Mouse (Mus musculus): ENCODE data around the gene Syce1. TPM values are rescaled to one million over a fixed set of nuclear protein-coding genes. Genes with fewer than 3 reads are reported as not detected.

Syce1 gene
- polyA plus RNA-seq, 1 experiment, result 0.79 TPM

DNA sequence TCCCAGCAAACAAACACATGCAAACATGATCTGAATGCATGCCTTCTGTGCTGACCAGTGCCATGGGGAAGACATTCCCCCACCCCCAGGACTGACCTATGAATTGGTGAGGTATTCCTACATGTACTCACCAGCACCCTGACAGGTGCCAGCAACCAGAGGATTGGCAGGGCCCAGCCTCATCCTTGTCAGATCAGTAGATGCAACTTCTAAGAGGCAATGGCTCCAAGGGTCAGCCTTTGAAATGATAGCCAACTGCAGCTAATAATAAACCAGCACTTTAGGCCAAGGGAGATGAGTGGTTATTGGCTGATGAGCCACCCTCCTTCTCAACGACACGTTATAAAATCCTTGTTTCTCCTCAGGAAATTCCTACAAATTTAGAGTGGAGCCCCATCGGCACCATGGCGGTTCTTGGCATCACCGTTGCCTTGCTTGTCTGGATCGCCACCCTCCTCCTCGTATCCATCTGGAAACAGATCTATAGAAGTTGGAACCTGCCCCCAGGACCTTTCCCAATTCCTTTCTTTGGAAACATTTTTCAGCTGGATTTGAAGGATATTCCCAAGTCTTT, 24.1 kb downstream of the Syce1 start, which contains the start of gene Cyp2e1:
Cyp2e1 (plus strand) TSS at position 293 of the 574 bp plus-strand sequence.
- H3K4me3 ChIP-seq (replicated peaks; ENCODE audit: insufficient read depth, low read depth, low read length), result no peak within 1 kb of the TSS
- WGBS, result 77% methylated on average over 7 of the region's 7 CpGs
- TF ChIP-seq CTCF (IDR thresholded peaks at IDR 0.05; ENCODE audit: borderline replicate concordance, insufficient read depth, low read depth, low read length) (no peak), POLR2A (IDR thresholded peaks at IDR 0.05; ENCODE audit: borderline replicate concordance, insufficient read depth, low read length) (no peak)
- H3K27ac ChIP-seq (ENCODE audit: insufficient read depth, low read length), result no peak within 1 kb of the TSS
- no peaks in the 10 kb centered on the region for H3K27me3 ChIP-seq (ENCODE audit: control insufficient read depth, insufficient read depth, low read length)
- DNase-seq, result no peak
- no peaks in the 10 kb centered on the region for H3K4me1 ChIP-seq (ENCODE audit: control insufficient read depth, insufficient read depth, low read length)

DNA sequence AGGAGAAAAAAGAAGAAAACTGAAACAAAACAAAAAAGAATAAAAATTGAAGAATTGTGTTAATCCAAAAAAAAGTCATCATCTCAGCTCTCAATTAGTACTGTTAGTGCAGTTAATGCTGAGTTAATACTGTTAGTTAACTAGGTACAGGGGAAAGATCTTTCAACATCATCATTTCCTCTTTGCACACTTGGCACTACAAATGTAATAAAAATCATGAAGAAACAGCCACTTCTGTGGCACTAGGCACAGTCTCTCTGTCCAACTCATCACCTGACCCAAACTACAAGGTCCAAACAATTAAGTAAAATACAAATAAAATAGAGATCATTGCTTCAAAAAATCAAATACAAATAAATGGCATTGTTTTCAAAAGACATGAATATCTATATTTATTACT, 27.0 kb downstream of the Syce1 start:
- TF ChIP-seq POLR2A (IDR thresholded peaks at IDR 0.05; ENCODE audit: borderline replicate concordance, insufficient read depth, low read length), result no peak
- no peak for TF ChIP-seq CTCF (IDR thresholded peaks at IDR 0.05; ENCODE audit: borderline replicate concordance, insufficient read depth, low read depth, low read length)
- no peak for DNase-seq
- Histone ChIP-seq H3K27ac (ENCODE audit: insufficient read depth, low read length) (no peak overlapping the region), H3K4me1 (ENCODE audit: control insufficient read depth, insufficient read depth, low read length) (no peaks in the 10 kb centered on the region), H3K27me3 (ENCODE audit: control insufficient read depth, insufficient read depth, low read length) (no peaks in the 10 kb centered on the region), H3K4me3 (replicated peaks; ENCODE audit: insufficient read depth, low read depth, low read length) (no peak overlapping the region)

DNA sequence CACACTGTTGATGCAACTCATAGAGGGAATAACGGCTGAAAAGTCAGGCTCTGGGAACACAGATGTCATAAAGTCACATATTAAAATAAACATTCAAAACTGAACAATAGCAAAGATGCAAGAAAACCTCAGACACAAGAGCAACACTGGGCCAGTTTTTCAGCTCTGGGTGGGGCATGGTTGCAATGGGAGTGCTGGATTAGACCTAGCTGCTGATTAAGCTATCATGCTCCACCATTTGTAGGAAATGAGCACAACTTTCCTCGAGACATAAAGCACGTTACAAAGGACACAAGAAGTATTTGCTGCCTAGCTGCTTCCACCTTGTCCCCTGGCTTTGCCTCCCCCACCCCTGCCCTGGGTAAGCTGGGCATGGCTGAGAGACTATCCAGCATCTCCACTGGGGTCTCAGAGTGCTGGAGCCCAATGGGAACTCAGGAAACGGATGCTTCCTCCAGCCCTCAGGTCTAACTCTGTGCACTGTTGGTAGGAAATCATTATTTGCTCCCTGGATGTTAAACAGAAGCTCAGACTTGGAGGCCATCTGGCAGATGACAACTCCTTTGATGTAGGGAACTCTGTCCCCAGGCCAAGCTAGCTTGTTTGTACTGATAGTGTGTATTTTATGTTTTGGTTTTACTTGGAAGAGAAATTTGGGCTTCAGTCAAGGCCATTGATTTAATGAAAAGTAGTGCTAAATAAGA, 31.3 kb downstream of the Syce1 start:
- no peak for DNase-seq
- TF ChIP-seq POLR2A (IDR thresholded peaks at IDR 0.05; ENCODE audit: borderline replicate concordance, insufficient read depth, low read length) (no peak), CTCF (IDR thresholded peaks at IDR 0.05; ENCODE audit: borderline replicate concordance, insufficient read depth, low read depth, low read length) (no peak)
- 76% methylated on average over 4 of the region's 4 CpGs for WGBS
- H3K4me3 ChIP-seq (replicated peaks; ENCODE audit: insufficient read depth, low read depth, low read length), result no peak overlapping the region
- H3K27ac ChIP-seq (ENCODE audit: insufficient read depth, low read length), result no peak overlapping the region
- H3K27me3 ChIP-seq (ENCODE audit: control insufficient read depth, insufficient read depth, low read length), result no peaks in the 10 kb centered on the region
- H3K4me1 ChIP-seq (ENCODE audit: control insufficient read depth, insufficient read depth, low read length), result no peaks in the 10 kb centered on the region

DNA sequence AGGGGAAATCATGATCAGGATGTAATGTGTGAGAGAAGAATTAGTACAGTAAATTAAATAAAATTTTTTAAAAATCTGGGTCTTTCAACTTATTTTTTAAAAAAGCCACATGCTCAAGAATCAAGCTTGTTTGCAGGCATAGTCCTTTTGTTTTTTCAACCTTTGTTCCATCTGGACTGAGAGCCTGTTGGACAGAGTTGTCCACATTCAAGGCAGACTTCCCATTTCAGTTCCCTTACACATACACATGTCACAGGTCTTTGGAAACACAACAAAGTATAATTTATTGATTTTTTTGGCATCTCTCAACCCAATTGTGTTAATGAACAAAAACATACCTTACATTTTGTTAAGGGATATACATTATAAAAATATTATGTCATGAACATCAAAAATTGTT, 33.1 kb downstream of the Syce1 start:
- Histone ChIP-seq H3K4me3 (replicated peaks; ENCODE audit: insufficient read depth, low read depth, low read length) (no peak overlapping the region), H3K27ac (ENCODE audit: insufficient read depth, low read length) (no peak overlapping the region), H3K4me1 (ENCODE audit: control insufficient read depth, insufficient read depth, low read length) (no peaks in the 10 kb centered on the region), H3K27me3 (ENCODE audit: control insufficient read depth, insufficient read depth, low read length) (no peaks in the 10 kb centered on the region)
- TF ChIP-seq POLR2A (IDR thresholded peaks at IDR 0.05; ENCODE audit: borderline replicate concordance, insufficient read depth, low read length) (no peak), CTCF (IDR thresholded peaks at IDR 0.05; ENCODE audit: borderline replicate concordance, insufficient read depth, low read depth, low read length) (no peak)
- no peak for DNase-seq

DNA sequence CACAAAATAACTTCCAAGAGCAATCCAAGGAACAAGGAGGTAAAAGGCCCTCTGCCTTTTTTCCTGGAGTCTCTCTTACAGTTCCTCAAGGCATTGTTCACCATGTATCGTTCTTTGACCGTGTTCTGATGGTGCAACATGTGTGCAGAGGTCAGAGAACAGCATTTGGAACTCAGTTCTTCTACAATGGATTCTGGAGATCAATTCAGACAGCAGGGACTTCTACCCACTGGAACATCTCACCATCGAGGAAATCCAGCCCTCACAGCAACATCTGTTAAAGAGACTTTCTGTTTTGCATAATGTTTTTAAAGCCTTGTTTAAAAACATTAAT, 38.9 kb downstream of the Syce1 start:
- 81% methylated on average over 3 of the region's 3 CpGs for WGBS
- Histone ChIP-seq H3K4me3 (replicated peaks; ENCODE audit: insufficient read depth, low read depth, low read length) (no peak overlapping the region), H3K27ac (ENCODE audit: insufficient read depth, low read length) (no peak overlapping the region), H3K4me1 (ENCODE audit: control insufficient read depth, insufficient read depth, low read length) (no peaks in the 10 kb centered on the region), H3K27me3 (ENCODE audit: control insufficient read depth, insufficient read depth, low read length) (no peaks in the 10 kb centered on the region)
- no peak for DNase-seq
- TF ChIP-seq CTCF (IDR thresholded peaks at IDR 0.05; ENCODE audit: borderline replicate concordance, insufficient read depth, low read depth, low read length), result no peak
- no peak for TF ChIP-seq POLR2A (IDR thresholded peaks at IDR 0.05; ENCODE audit: borderline replicate concordance, insufficient read depth, low read length)

DNA sequence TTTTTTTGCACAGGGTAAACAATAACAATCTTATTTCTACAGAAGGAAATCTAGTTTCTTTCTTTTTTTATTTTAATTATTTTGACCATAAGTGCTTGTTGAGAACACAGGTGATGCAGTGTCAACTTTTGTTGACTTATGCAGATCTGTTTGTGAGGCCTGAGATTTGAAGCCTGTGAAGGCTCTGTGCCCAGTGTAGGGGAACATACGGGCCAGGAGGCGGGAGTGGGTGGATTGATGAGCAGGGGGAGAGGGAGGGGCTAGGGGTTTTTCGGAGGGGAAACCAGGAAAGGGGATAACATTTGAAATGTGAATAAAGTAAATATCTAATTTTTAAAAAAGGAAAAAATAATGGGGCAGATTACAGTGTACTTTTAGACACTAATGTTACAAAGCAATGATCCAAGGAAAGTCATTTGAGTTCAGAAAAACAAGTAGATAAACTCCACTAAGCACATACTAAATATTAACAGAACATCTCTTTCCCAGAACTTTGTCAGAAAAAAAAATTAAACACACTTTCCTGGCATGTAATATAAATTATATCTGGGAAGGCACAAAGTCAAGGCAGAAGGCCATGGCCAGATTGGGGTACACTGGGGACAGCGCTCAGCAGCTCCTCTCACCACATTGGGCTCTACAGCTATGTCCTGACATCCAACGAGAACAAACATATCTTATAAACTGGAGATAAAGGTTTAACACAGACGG, 39.4 kb downstream of the Syce1 start:
- TF ChIP-seq POLR2A (IDR thresholded peaks at IDR 0.05; ENCODE audit: borderline replicate concordance, insufficient read depth, low read length) (no peak), CTCF (IDR thresholded peaks at IDR 0.05; ENCODE audit: borderline replicate concordance, insufficient read depth, low read depth, low read length) (no peak)

DNA sequence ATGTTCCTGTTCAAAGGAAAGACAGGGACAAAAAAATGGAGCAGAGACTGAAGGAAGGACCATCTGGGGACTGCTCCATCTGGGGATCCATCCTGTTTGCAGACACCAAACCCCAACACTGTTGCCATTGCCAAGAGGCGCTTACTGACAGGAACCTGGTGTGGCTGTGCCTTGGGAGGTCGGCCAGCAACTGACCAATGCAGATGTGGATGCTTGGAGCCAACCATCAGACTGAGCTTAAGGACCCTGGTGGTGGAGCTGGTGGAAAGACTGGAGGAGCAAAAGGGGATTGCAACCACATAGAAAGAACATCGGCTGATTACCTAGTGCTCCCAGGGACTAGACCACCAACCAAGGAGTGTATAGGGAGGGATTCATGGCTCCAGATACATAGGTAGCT, 40.2 kb downstream of the Syce1 start:
- Histone ChIP-seq H3K27ac (ENCODE audit: insufficient read depth, low read length) (no peak overlapping the region), H3K4me3 (replicated peaks; ENCODE audit: insufficient read depth, low read depth, low read length) (no peak overlapping the region), H3K4me1 (ENCODE audit: control insufficient read depth, insufficient read depth, low read length) (no peaks in the 10 kb centered on the region), H3K27me3 (ENCODE audit: control insufficient read depth, insufficient read depth, low read length) (no peaks in the 10 kb centered on the region)
- TF ChIP-seq POLR2A (IDR thresholded peaks at IDR 0.05; ENCODE audit: borderline replicate concordance, insufficient read depth, low read length) (no peak), CTCF (IDR thresholded peaks at IDR 0.05; ENCODE audit: borderline replicate concordance, insufficient read depth, low read depth, low read length) (no peak)
- 78% methylated on average over 3 of the region's 3 CpGs for WGBS
- no peak for DNase-seq

More for the DNA sequence above, 39.4 kb downstream of the Syce1 start:
- WGBS, result 70% methylated on average over 6 of the region's 6 CpGs
- Histone ChIP-seq H3K4me3 (replicated peaks; ENCODE audit: insufficient read depth, low read depth, low read length) (no peak overlapping the region), H3K27ac (ENCODE audit: insufficient read depth, low read length) (no peak overlapping the region), H3K4me1 (ENCODE audit: control insufficient read depth, insufficient read depth, low read length) (no peaks in the 10 kb centered on the region), H3K27me3 (ENCODE audit: control insufficient read depth, insufficient read depth, low read length) (no peaks in the 10 kb centered on the region)
- no peak for DNase-seq

DNA sequence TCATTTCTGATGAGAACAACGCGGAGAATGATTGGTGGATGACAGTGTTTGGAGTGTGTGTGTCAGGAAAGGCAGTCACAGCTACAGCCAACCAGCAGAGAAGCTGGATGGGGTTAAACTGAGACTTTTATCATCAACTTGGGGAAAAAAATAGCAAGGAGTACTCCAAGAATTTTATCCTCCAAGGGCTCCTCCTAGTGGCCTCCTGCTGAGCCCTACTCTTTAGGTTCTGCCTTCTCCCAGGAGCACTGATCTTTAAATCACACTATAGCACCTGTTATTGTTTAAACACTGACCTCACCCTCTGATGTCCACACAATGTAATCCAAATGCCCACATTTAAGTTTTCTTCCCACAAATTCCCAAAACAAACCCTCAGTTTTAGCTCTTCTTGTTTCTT, 54.5 kb downstream of the Syce1 start:
- Histone ChIP-seq H3K27me3 (ENCODE audit: control insufficient read depth, insufficient read depth, low read length) (no peaks in the 10 kb centered on the region), H3K27ac (ENCODE audit: insufficient read depth, low read length) (no peak overlapping the region), H3K4me3 (replicated peaks; ENCODE audit: insufficient read depth, low read depth, low read length) (no peak overlapping the region), H3K4me1 (ENCODE audit: control insufficient read depth, insufficient read depth, low read length) (no peaks in the 10 kb centered on the region)
- DNase-seq, result no peak
- TF ChIP-seq POLR2A (IDR thresholded peaks at IDR 0.05; ENCODE audit: borderline replicate concordance, insufficient read depth, low read length) (no peak), CTCF (IDR thresholded peaks at IDR 0.05; ENCODE audit: borderline replicate concordance, insufficient read depth, low read depth, low read length) (no peak)
- WGBS, result 67% methylated on average over 2 of the region's 2 CpGs

Other genes starting within 250 kb of the Syce1 start
- not detected in 2 replicates for gene Olfr538, start 220.0 kb downstream of the Syce1 start, polyA plus RNA-seq (2012; rRNA removed)
- gene Olfr46, start 186.6 kb downstream of the Syce1 start, polyA plus RNA-seq (2012; rRNA removed), result not detected in 2 replicates
- not detected in 2 replicates for gene Olfr61, start 158.9 kb downstream of the Syce1 start, polyA plus RNA-seq (2012; rRNA removed)
- gene Olfr53, start 141.4 kb downstream of the Syce1 start, polyA plus RNA-seq (2012; rRNA removed), result not detected in 2 replicates
- gene Olfr539, start 127.9 kb downstream of the Syce1 start, polyA plus RNA-seq (2012; rRNA removed), result not detected in 2 replicates
- gene Olfr45, start 105.9 kb downstream of the Syce1 start, polyA plus RNA-seq (2012; rRNA removed), result not detected in 2 replicates
- gene Olfr541, start 90.6 kb downstream of the Syce1 start, polyA plus RNA-seq (2012; rRNA removed), result not detected in 2 replicates
- gene Cyp2e1, start 24.1 kb downstream of the Syce1 start, polyA plus RNA-seq (2012; rRNA removed), result 0.18 and 0.25 TPM in 2 replicates
- gene Zfp941, start 34.3 kb upstream of the Syce1 start, polyA plus RNA-seq (2012; rRNA removed), result 13.2 and 14.5 TPM in 2 replicates
- gene Urah, start 47.2 kb upstream of the Syce1 start, polyA plus RNA-seq (2012; rRNA removed), result 0.38 and 0.62 TPM in 2 replicates
- gene Scgb1c1, start 57.7 kb upstream of the Syce1 start, polyA plus RNA-seq (2012; rRNA removed), result not detected in 2 replicates
- 0.13 TPM in 1 of 2 replicates, not detected in the other for gene Odf3, start 60.0 kb upstream of the Syce1 start, polyA plus RNA-seq (2012; rRNA removed)
- gene Gm45785, start 68.5 kb upstream of the Syce1 start, polyA plus RNA-seq (2012; rRNA removed), result 0.15 and 0.25 TPM in 2 replicates
- gene Ric8a, start 69.1 kb upstream of the Syce1 start, polyA plus RNA-seq (2012; rRNA removed), result 71.1 and 74.7 TPM in 2 replicates
- gene Bet1l, start 69.7 kb upstream of the Syce1 start, polyA plus RNA-seq (2012; rRNA removed), result 30.8 TPM in 2 replicates
- gene Psmd13, start 94.1 kb upstream of the Syce1 start, polyA plus RNA-seq (2012; rRNA removed), result 107 and 109 TPM in 2 replicates
- 93.6 and 99.4 TPM in 2 replicates for gene Sirt3, start 94.5 kb upstream of the Syce1 start, polyA plus RNA-seq (2012; rRNA removed)
- gene Cox8b, start 112.6 kb upstream of the Syce1 start, polyA plus RNA-seq (2012; rRNA removed), result 4.9 and 7.9 TPM in 2 replicates
- 0.18 and 0.54 TPM in 2 replicates for gene Nlrp6, start 133.1 kb upstream of the Syce1 start, polyA plus RNA-seq (2012; rRNA removed)
- gene Pgghg, start 153.5 kb upstream of the Syce1 start, polyA plus RNA-seq (2012; rRNA removed), result 5.6 and 6.6 TPM in 2 replicates
- 0.16 TPM in 1 of 2 replicates, not detected in the other for gene Ifitm5, start 162.4 kb upstream of the Syce1 start, polyA plus RNA-seq (2012; rRNA removed)
- not detected in 2 replicates for gene Gm45717, start 168.1 kb upstream of the Syce1 start, polyA plus RNA-seq (2012; rRNA removed)
- 31.7 and 35.3 TPM in 2 replicates for gene Ifitm2, start 168.1 kb upstream of the Syce1 start, polyA plus RNA-seq (2012; rRNA removed)
- 19.9 and 20.0 TPM in 2 replicates for gene Ifitm1, start 179.4 kb upstream of the Syce1 start, polyA plus RNA-seq (2012; rRNA removed)
- 44.4 and 47.9 TPM in 2 replicates for gene Ifitm3, start 222.9 kb upstream of the Syce1 start, polyA plus RNA-seq (2012; rRNA removed)
- gene Ifitm6, start 230.1 kb upstream of the Syce1 start, polyA plus RNA-seq (2012; rRNA removed), result 0.56 and 0.87 TPM in 2 replicates
- gene Gm17387, start 241.3 kb upstream of the Syce1 start, polyA plus RNA-seq (2012; rRNA removed), result not detected in 2 replicates

Measured in cerebellum, adult 2 months (tissue).